Mouse (Mus musculus): ENCODE data around the gene Cdsn. TPM values are rescaled to one million over a fixed set of nuclear protein-coding genes. Genes with fewer than 3 reads are reported as not detected.
"Not testable (repeated sequence)": the region's sequence is repeated elsewhere in the genome, so short reads cannot be mapped to it uniquely, and the experiment has no call there.

Gene Cdsn
- polyA plus RNA-seq, 1 experiment from 2014 or later, result 0.11 TPM

DNA sequence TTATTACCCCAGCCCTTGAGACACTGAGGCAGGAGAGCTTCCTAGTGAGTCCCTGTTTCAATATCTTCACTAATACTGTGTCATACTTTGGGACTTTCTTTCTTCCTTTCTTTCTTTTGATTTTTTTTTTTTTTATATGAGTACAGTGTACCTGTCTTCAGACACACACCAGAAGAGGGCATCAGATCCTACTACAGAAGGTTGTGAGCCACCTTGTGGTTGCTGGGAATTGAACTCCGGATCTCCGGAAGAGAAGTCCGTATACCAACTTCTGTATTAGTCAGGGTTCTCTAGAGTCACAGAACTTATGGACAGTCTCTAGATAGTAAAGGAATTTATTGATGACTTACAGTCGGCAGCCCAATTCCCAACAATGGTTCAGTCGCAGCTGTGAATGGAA is 43.6 kb upstream of the Cdsn start:
- not testable (repeated sequence) for H3K36me3 ChIP-seq (ENCODE audit: control insufficient read depth, insufficient read depth, low read length); H3K4me2 ChIP-seq (ENCODE audit: low read length); ATAC-seq (ENCODE audit: low FRiP score, low TSS enrichment); H3K4me3 ChIP-seq (replicated peaks; ENCODE audit: low read depth, low read length); DNase-seq; H3K9me3 ChIP-seq (ENCODE audit: control insufficient read depth, low read length); H3K9ac ChIP-seq (replicated peaks; ENCODE audit: low read length); H3K27ac ChIP-seq (replicated peaks; ENCODE audit: low read depth, low read length); H3K4me1 ChIP-seq (ENCODE audit: control insufficient read depth, insufficient read depth, low read length)
- 52% methylated on average over 4 of the region's 5 CpGs for WGBS
- peaks cover 22% of the 10 kb centered on the region for H3K27me3 ChIP-seq (ENCODE audit: control insufficient read depth, insufficient read depth, low read length)

DNA sequence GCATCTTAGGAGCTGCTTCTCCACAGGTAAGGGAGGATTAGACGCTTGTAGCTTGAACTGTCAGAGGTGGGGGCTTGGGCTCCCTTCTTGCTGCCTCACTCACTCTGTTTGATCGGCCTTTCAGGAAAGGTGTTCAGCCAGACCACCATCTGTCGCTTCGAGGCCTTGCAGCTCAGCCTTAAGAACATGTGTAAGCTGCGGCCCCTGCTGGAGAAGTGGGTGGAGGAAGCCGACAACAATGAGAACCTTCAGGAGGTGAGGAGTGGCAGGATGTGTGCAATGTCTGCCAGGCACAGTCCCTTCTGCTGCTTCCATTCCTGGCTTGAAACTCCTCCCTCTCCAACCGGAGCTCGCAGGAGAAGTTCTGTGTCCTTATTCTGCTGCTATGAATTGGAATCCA is 42.6 kb upstream of the Cdsn start:
- no peak overlapping the region for H3K27ac ChIP-seq (replicated peaks; ENCODE audit: low read depth, low read length)
- DNase-seq (peak; percentile 60), ATAC-seq (ENCODE audit: low FRiP score, low TSS enrichment) (no peak)
- H3K4me2 ChIP-seq (ENCODE audit: low read length), result no peak overlapping the region
- H3K27me3 ChIP-seq (ENCODE audit: control insufficient read depth, insufficient read depth, low read length), result peaks cover 22% of the 10 kb centered on the region
- no peak overlapping the region for H3K4me3 ChIP-seq (replicated peaks; ENCODE audit: low read depth, low read length)
- H3K4me1 ChIP-seq (ENCODE audit: control insufficient read depth, insufficient read depth, low read length), result no peaks in the 10 kb centered on the region
- WGBS, result 34% methylated on average over 8 of the region's 8 CpGs
- H3K9me3 ChIP-seq (ENCODE audit: control insufficient read depth, low read length), result no peaks in the 10 kb centered on the region
- H3K36me3 ChIP-seq (ENCODE audit: control insufficient read depth, insufficient read depth, low read length), result no peaks in the 10 kb centered on the region
- no peak overlapping the region for H3K9ac ChIP-seq (replicated peaks; ENCODE audit: low read length)

DNA sequence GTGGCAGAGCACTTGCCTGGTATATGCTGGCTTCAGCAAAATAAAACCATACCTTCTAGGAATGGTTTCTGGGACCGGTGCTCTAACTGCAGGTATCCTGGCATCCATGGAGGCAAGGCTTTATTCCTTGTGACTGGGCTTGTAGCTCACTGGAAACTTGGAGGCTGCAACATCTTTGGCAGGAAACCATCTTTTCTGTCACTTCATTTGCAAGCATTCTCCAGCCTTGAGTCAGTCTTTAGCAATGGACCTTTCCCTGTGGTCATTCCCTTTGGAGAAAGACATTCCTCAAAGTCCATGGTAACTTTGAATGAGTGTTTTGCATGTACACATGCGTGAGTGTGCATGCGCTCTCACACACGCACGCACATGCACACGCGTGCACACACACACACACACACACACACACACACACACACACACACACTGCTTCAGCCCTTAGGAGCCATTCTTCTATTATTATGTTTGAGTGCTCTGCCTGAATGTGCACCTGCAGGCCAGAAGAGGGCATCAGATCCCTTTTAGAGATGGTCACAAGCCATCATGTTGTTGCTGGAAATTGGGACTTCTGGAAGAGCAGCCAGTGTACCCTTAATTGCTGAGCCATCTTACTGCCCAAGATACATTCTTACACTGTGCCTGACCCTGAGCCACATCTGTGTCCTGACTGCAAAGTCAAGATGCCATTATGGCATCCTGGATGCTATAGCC is 38.9 kb upstream of the Cdsn start:
- Histone ChIP-seq H3K4me3 (replicated peaks; ENCODE audit: low read depth, low read length) (no peak overlapping the region), H3K4me2 (ENCODE audit: low read length) (no peak overlapping the region), H3K9me3 (ENCODE audit: control insufficient read depth, low read length) (no peaks in the 10 kb centered on the region), H3K9ac (replicated peaks; ENCODE audit: low read length) (no peak overlapping the region), H3K27me3 (ENCODE audit: control insufficient read depth, insufficient read depth, low read length) (peaks cover 2% of the 10 kb centered on the region), H3K27ac (replicated peaks; ENCODE audit: low read depth, low read length) (no peak overlapping the region), H3K36me3 (ENCODE audit: control insufficient read depth, insufficient read depth, low read length) (no peaks in the 10 kb centered on the region), H3K4me1 (ENCODE audit: control insufficient read depth, insufficient read depth, low read length) (peaks cover 14% of the 10 kb centered on the region)
- ATAC-seq (ENCODE audit: low FRiP score, low TSS enrichment), result no peak
- DNase-seq, result peak; percentile 48
- 96% methylated on average over 7 of the region's 7 CpGs for WGBS

- DNase-seq (peak; percentile 77), ATAC-seq (ENCODE audit: low FRiP score, low TSS enrichment) (no peak)
- WGBS, result 10% methylated on average over 2 of the region's 2 CpGs
- H3K9ac ChIP-seq (replicated peaks; ENCODE audit: low read length), result no peak overlapping the region
- H3K27ac ChIP-seq (replicated peaks; ENCODE audit: low read depth, low read length), result no peak overlapping the region
- no peak overlapping the region for H3K4me2 ChIP-seq (ENCODE audit: low read length)
- H3K9me3 ChIP-seq (ENCODE audit: control insufficient read depth, low read length), result no peaks in the 10 kb centered on the region
- H3K27me3 ChIP-seq (ENCODE audit: control insufficient read depth, insufficient read depth, low read length), result no peaks in the 10 kb centered on the region; the same call in 1 of the 2 replicates
- peaks cover 14% of the 10 kb centered on the region for H3K4me1 ChIP-seq (ENCODE audit: control insufficient read depth, insufficient read depth, low read length)
- no peaks in the 10 kb centered on the region for H3K36me3 ChIP-seq (ENCODE audit: control insufficient read depth, insufficient read depth, low read length)
- no peak overlapping the region for H3K4me3 ChIP-seq (replicated peaks; ENCODE audit: low read depth, low read length)
Measured at GRCm38 (mm10) chr17:35513886-35514285, 38.0 kb upstream of the Cdsn start.

DNA sequence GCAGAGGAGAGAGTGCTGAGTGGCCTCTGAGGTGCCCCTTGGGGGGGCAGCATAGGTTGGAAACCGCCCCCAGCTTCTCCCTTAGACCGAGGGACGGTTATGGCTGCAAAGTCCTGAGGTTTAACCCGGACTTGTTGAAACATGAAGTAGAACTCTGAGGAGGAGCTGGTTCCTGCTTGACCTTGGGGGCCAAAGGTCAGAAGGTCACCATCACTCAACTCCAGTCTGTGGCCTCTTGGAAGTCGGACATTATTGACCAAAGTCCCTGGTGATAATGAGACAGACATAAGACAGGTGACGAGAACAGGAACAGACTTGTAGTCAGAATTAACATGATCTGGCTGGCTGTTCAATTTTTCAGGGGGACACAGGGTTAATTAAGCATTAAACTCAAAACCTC is 37.2 kb upstream of the Cdsn start:
- Histone ChIP-seq H3K27me3 (ENCODE audit: control insufficient read depth, insufficient read depth, low read length) (no peaks in the 10 kb centered on the region; the same call in 1 of the 2 replicates), H3K9ac (replicated peaks; ENCODE audit: low read length) (no peak overlapping the region), H3K9me3 (ENCODE audit: control insufficient read depth, low read length) (no peaks in the 10 kb centered on the region), H3K4me1 (ENCODE audit: control insufficient read depth, insufficient read depth, low read length) (peaks cover 14% of the 10 kb centered on the region), H3K4me2 (ENCODE audit: low read length) (peak overlapping the region; percentile 75), H3K4me3 (replicated peaks; ENCODE audit: low read depth, low read length) (no peak overlapping the region), H3K36me3 (ENCODE audit: control insufficient read depth, insufficient read depth, low read length) (no peaks in the 10 kb centered on the region), H3K27ac (replicated peaks; ENCODE audit: low read depth, low read length) (no peak overlapping the region)
- 50% methylated on average over 6 of the region's 6 CpGs for WGBS
- DNase-seq (no peak), ATAC-seq (ENCODE audit: low FRiP score, low TSS enrichment) (no peak)

- Histone ChIP-seq H3K27ac (replicated peaks; ENCODE audit: low read depth, low read length) (no peak overlapping the region), H3K27me3 (ENCODE audit: control insufficient read depth, insufficient read depth, low read length) (no peaks in the 10 kb centered on the region; the same call in 1 of the 2 replicates), H3K4me1 (ENCODE audit: control insufficient read depth, insufficient read depth, low read length) (peaks cover 14% of the 10 kb centered on the region), H3K4me3 (replicated peaks; ENCODE audit: low read depth, low read length) (peak overlapping the region; percentile 50), H3K36me3 (ENCODE audit: control insufficient read depth, insufficient read depth, low read length) (no peaks in the 10 kb centered on the region), H3K9ac (replicated peaks; ENCODE audit: low read length) (peak overlapping the region; percentile 45), H3K4me2 (ENCODE audit: low read length) (peak overlapping the region; percentile 75), H3K9me3 (ENCODE audit: control insufficient read depth, low read length) (no peaks in the 10 kb centered on the region)
- WGBS, result 7% methylated on average over 25 of the region's 25 CpGs
- DNase-seq (peak; percentile 52), ATAC-seq (ENCODE audit: low FRiP score, low TSS enrichment) (peak; percentile 24; the same call in 1 of the 2 replicates)
Measured at GRCm38 (mm10) chr17:35515911-35516640, 35.9 kb upstream of the Cdsn start.

GRCm38 (mm10) chr17:35516652-35517500 is 35.1 kb upstream of the Cdsn start, which contains the start of the genes Tcf19 and Cchcr1:
Gene Tcf19, minus strand, starts transcription at chr17:35516824.
Gene Cchcr1, plus strand, starts transcription at chr17:35517100.
- no peaks in the 10 kb centered on the region for H3K9me3 ChIP-seq (ENCODE audit: control insufficient read depth, low read length)
- 1% methylated on average over 67 of the region's 67 CpGs for WGBS
- H3K36me3 ChIP-seq (ENCODE audit: control insufficient read depth, insufficient read depth, low read length), result no peaks in the 10 kb centered on the region
- peak within 1 kb of the TSS; percentile 75 for H3K4me2 ChIP-seq (ENCODE audit: low read length)
- H3K4me3 ChIP-seq (replicated peaks; ENCODE audit: low read depth, low read length), result peak within 1 kb of the TSS; percentile 50
- DNase-seq, result peak; percentile 97
- H3K27ac ChIP-seq (replicated peaks; ENCODE audit: low read depth, low read length), result no peak within 1 kb of the TSS
- H3K4me1 ChIP-seq (ENCODE audit: control insufficient read depth, insufficient read depth, low read length), result peaks cover 14% of the 10 kb centered on the region
- peak; percentile 94 for ATAC-seq (ENCODE audit: low FRiP score, low TSS enrichment)
- H3K9ac ChIP-seq (replicated peaks; ENCODE audit: low read length), result peak within 1 kb of the TSS; percentile 45
- no peaks in the 10 kb centered on the region; the same call in 1 of the 2 replicates for H3K27me3 ChIP-seq (ENCODE audit: control insufficient read depth, insufficient read depth, low read length)

DNA sequence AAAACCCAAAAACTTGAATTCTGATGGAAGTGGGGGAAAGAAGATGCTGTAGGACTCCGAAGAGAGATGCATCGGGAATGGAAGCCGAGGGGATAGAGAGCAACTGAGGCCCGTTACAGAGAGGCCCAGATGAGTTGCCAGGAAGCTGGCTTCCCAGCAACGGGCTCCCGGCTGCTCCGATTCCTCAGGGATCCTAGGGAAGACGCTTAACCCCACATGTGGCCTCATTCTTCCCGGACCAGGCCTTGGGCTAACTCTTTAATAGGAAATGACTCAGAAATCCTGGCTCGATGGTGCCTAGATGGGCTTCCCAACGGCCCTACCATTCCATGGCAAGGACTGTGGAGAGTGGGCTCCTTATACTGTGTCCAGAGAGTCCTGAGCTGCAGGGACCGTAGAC is 34.4 kb upstream of the Cdsn start:
- H3K9ac ChIP-seq (replicated peaks; ENCODE audit: low read length), result peak overlapping the region; percentile 9; the same call in 1 of the 2 replicates
- peaks cover 14% of the 10 kb centered on the region for H3K4me1 ChIP-seq (ENCODE audit: control insufficient read depth, insufficient read depth, low read length)
- no peaks in the 10 kb centered on the region; the same call in 1 of the 2 replicates for H3K27me3 ChIP-seq (ENCODE audit: control insufficient read depth, insufficient read depth, low read length)
- DNase-seq (no peak), ATAC-seq (ENCODE audit: low FRiP score, low TSS enrichment) (no peak)
- H3K9me3 ChIP-seq (ENCODE audit: control insufficient read depth, low read length), result no peaks in the 10 kb centered on the region
- WGBS, result 9% methylated on average over 12 of the region's 12 CpGs
- H3K4me2 ChIP-seq (ENCODE audit: low read length), result peak overlapping the region; percentile 75
- no peak overlapping the region for H3K27ac ChIP-seq (replicated peaks; ENCODE audit: low read depth, low read length)
- peak overlapping the region; percentile 50 for H3K4me3 ChIP-seq (replicated peaks; ENCODE audit: low read depth, low read length)
- H3K36me3 ChIP-seq (ENCODE audit: control insufficient read depth, insufficient read depth, low read length), result no peaks in the 10 kb centered on the region
